Mouse (Mus musculus) left cerebral cortex, adult 9 months (tissue): Measurements from ENCODE around the gene Dmwd.
"Not testable (repeated sequence)": the region's sequence is repeated elsewhere in the genome, so short reads cannot be mapped to it uniquely, and the experiment has no call there.

Experiments used
- DNase-seq, 2 experiments: peaks; one replicate each; pipeline ENCODE4 v3.0.0; 2022; ENCODE audit warnings: low spot score in 2 of 2

The Dmwd gene

DNA sequence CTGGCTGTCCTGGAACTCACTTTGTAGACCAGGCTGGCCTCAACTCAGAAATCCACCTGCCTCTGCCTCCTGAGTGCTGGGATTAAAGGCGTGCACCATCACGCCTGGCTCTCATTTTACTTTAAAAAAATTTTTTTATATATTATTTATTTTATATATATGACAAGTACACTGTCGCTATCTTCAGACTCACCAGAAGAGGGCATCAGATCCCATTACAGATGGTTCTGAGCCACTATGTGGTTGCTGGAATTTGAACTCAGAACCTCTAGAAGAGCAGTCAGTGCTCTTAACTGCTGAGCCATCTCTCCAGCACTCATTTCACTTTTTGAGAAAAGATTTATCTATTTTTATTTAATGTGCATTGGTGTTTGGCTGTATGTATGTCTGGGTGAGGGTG lies 5.0 kb upstream of the Dmwd start:
- not testable (repeated sequence) for DNase-seq

DNA sequence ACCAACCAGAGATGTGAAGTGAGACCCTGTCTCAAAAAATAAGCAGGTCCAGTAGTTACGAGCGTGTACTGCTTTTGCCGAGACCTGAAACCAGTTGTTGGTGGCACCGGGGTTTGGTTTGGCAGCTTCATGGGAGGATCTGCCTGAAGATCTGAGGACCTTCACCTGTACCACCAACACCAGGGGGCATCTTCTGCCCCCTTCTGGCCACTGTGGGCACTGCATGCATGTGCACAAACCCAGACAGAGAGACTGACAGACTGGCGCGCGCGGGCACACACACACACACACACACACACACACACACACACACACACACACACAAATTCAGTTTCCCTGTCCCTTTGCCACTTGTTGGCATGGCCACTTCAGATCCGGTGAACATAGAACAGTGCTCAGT lies 2.5 kb upstream of the Dmwd start:
- no peak for DNase-seq

DNA sequence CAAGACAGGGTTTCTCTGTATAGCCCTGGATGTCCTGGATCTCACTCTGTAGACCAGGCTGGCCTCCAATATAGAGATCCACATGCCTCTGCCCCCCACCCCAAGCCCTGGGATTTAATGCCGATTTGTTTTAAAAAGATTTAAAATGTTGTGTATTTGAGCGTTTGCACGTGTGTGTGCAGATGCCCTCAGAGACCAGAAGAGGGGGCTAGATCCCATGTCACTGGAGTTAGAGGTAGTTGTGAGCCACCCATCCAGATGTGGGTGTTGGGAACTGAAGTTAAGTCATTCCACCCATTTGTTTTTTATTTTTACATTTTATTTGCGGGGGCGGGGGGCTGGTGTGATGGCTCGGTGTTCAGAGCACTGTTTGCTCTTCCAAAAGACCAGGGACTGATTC lies 1.5 kb upstream of the Dmwd start:
- no peak for DNase-seq

DNA sequence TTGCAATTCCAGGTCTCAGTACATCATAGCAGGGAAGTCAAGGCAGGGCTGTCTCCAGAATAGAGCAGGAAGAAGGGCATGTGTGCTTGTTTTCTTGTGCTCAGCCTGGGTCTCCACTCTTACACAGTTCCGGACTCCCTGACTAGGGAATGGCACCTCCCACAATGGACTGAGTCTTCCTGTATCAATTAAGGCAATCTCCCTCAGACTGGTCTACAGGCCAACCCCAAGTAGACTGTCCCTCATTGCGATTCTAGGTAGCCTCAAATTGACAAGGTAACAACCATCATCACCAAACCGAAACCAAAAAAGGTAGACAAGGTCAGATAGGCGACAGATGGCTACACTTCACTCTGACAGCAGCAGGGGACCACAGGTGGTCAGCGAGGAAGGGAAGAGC lies 796 bp upstream of the Dmwd start:
- DNase-seq: no peak

DNA sequence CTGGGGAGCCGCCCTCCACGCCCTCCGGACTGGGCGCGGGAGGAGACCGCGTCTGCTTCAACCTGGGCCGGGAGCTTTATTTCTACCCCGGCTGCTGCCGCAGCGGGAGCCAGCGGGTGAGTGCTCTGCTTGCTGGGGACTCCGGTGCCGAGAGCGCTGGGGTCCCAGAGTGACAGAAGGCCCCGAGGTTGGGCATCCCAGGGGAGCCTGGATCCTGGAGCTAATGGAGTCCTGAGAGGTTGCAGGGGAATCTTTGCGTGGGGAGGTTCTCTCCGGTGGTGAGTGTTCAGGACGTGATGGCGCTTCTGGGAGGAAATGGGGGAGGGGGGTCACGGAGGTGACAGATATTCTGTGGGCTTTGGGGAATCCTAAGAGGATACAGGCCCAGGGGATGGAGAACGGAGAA lies 562 bp downstream of the Dmwd start:
- no peak for DNase-seq

DNA sequence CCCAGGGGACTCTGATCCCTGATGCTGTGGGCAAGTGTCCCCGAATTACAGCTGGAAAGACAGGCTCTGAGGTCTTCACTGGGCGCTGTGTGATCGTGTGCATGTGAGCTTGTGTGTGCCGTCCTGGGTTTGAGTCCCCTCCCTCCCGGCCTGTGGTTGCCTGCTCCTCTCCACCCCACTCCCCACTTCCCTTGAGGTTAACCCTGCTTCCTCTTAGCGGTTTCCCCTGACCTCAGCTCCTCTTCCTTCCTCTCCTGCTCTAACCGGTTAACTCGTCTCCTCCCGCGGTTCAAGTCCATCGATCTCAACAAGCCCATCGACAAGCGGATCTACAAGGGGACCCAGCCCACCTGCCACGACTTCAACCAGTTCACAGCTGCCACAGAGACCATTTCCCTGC lies 1.7 kb downstream of the Dmwd start:
- DNase-seq: no peak

DNA sequence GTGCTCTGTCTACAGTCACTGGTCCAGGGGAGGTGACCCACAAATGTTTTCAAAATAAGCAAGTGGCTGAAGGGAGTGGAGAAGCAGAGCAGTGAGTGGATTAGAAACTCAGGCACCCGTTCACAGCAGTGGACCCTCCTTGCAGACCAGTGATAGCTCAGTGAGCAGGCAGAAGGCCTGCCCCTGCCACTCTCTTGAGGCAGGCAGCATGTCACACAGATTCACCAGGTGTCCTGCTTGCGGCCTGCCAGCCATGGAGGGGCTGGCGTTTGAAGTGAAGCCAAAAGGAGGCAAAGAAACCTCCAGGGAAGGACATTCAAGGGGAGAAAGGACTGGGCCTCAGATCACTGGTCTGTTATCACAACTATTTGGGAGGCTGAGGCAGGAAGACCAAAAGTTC lies 2.7 kb downstream of the Dmwd start:
- no peak for DNase-seq

DNA sequence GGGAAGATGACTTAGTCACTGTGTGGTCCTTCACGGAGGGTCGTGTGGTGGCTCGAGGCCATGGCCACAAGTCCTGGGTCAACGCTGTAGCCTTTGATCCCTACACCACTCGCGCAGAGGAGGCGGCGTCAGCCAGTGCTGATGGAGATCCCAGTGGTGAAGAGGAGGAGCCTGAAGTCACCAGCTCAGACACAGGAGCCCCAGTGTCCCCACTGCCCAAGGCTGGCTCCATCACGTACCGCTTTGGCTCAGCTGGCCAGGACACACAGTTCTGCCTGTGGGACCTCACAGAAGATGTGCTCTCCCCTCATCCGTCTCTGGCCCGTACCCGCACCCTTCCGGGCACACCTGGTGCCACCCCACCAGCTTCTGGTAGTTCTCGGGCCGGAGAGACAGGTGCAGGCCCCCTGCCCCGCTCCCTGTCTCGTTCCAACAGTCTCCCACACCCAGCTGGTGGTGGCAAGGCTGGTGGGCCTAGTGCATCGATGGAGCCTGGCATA lies 4.5 kb downstream of the Dmwd start:
- no peak for DNase-seq

DNA sequence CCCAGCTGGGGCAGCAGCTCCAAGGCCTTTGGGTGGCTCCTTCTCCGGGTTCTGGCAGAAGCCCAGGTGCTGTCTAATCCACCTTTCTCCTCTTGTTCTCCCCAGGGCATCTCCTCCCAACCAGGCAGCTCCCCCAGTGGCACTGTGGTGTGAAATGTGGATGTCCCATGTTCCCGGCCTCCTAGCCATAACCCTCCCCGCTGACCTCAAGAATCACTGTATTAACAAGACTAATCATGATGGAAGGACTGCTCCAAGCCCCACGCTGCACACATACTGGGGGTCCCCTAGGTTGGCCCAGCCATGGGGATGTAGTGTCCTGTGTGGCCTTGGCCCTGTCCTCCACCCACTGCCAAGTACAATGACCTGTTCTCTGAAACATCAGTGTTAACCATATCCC lies 6.1 kb downstream of the Dmwd start:
- DNase-seq: no peak

DNA sequence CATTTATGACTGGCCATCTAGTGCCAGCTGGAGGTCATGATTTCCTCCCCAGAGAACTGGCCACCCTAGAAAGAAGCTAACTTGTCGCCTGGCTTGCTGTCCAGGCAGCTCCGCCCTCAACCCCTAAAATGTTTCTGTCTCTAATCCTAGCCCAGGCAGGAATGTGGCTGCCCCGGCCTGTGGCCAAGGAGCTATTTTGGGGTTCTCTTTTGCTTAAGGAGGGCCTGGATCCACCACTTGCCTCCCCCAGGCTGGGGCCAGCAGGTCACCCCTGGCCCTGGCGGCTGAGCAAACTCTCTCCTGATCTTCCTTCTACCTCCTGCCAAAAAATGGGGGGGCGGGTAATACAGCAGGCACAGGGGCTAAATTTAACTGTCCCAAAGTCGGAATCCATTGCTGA lies 7.1 kb downstream of the Dmwd start:
- DNase-seq: no peak

DNA sequence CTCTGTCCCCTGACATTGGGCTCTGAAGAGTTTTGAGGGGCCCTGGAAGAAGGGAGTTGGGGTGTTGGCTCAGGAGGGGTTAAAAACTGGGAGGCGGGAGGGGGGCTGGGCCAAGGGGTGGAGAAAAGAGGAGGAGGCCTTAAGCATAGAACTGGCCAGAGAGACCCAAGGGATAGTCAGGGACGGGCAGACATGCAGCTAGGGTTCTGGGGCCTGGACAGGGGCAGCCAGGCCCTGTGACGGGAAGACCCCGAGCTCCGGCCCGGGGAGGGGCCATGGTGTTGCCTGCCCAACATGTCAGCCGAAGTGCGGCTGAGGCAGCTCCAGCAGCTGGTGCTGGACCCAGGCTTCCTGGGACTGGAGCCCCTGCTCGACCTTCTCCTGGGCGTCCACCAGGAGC lies 7.7 kb downstream of the Dmwd start, which contains the start of gene Dmpk:
Dmpk (plus strand) TSS at position 149 of the 400 bp plus-strand sequence.
- DNase-seq: no peak

DNA sequence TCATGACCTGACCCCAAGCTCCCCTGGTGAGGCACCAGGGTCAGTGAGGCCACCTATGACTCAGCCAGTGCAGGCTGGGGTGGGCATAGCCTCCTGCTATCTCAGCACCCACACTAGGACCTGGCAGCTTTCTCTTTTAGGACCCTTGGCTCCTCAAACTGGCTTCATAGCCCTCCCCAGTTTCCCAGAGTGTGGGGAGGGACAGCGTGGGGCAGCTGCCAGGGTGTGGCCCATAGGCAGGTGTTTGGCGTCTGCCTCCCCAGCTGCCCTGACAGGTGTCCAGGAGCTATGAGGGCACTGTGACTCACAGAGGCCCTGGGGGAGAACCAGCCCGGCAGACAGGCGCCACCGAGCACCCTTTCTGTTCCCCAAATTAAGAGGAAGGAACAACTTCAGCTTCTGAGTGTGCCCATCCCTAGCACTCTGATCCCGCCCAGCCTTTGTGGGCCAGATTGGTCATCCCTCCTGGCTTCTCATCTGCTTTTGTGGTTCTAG lies 8.3 kb downstream of the Dmwd start:
- no peak for DNase-seq

DNA sequence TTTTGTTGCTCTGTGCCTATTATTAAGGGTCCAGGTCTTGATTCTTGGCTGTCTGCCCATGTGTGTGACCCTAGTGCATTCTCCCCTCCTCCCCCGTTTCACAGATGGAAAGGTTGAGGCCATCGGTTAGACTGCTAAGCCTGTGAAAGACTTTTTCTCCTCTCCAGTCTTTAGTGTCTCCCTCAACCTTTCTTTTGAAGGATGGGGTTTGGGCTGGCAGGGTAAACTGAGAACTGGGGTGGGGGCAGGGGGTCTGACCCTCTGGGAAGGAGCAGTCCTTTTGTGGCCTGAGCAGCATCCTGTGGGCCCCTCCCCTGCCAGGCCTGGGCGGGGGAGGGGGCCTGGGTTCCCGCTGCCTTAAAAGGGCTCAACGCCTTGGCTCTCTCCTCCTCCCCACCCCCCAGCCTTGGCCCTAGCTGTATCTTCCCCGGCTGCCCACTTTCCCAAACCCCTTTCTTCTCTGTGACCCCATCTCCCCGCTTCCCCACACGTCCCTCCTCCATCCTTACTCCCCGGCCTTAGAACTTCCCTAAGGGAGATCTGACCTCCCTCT lies 9.0 kb downstream of the Dmwd start:
- DNase-seq: no peak

DNA sequence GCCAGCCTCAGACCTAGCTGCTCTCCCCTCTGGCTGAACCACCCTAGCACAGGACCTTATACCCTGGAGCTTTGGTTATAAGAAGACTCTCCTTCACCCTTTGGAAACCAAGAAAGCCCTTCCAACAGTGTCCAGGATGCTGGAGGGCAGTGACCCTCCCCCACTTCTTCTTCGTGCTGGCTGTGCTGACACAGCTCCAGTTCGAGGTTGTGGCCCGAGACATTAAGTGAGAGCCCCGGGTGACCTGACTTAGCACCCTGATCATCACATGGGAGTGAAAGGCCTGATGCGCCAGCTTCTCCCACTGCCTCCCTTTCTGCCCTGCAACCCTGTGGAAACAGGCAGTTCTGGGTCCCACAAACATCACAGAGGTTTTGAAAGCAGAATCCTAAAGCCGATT lies 9.5 kb downstream of the Dmwd start:
- no peak for DNase-seq

DNA sequence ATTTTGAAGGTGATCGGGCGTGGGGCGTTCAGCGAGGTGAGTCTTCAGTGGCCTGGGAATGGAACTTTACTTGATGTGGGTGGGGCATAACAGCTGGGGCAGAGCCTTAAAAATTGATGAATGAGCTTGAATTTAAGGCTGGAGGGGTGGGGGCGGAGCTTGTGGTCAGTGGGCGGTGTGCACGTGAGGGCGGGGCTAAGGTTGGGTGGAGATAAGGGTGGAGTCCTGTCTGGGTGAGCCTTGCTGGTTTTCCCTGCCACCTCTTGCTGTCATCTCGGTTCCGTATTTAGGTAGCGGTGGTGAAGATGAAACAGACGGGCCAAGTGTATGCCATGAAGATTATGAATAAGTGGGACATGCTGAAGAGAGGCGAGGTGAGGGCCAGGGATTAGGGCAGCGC lies 10.0 kb downstream of the Dmwd start:
- DNase-seq: no peak

DNA sequence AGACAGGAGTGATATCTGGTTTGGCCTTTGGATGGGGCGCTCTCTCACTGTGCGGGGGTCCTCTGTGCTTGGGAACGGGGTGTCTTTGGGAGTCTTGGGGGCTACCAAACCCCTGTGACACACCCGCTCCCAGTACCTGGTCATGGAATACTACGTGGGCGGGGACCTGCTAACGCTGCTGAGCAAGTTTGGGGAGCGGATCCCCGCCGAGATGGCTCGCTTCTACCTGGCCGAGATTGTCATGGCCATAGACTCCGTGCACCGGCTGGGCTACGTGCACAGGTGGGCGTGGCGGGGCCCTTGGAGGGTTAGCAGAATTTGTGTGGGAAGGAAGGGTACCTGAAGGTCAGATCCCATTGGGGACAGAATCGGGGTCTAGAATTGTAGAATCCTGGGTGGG lies 10.7 kb downstream of the Dmwd start:
- DNase-seq: no peak

DNA sequence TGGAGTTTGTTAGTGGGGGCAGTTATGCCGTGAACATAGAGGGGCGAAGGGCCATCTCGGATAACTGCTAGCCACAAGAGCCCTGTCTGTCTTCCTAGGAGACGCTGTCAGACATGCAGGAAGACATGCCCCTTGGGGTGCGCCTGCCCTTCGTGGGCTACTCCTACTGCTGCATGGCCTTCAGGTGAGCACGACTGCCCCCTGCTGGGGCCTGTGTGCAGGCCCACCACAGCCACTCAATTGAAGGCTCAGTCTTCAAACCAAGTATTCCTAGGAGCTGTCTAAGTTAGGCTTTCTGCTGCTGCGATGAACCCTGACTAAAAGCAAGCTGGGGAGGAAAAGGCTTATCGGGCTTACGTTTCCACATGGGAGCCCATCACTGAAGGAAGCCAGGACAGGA lies 12.8 kb downstream of the Dmwd start:
- DNase-seq: peak in 1 of 2 experiments; percentile 50

DNA sequence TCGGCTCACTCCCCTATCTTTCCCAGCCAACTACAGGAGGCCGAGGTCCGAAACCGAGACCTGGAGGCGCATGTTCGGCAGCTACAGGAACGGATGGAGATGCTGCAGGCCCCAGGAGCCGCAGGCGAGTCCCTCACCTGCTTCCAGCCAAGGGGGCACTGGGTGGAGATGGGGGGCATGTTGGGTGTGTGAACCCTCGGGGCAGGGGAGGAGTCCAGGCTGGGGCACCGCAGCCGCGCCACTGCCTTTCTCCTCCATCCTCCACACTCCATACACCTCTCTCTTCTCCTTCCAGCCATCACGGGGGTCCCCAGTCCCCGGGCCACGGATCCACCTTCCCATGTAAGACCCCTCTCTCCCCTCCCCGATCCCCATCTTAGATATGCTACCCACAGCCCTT lies 15.9 kb downstream of the Dmwd start:
- no peak for DNase-seq

DNA sequence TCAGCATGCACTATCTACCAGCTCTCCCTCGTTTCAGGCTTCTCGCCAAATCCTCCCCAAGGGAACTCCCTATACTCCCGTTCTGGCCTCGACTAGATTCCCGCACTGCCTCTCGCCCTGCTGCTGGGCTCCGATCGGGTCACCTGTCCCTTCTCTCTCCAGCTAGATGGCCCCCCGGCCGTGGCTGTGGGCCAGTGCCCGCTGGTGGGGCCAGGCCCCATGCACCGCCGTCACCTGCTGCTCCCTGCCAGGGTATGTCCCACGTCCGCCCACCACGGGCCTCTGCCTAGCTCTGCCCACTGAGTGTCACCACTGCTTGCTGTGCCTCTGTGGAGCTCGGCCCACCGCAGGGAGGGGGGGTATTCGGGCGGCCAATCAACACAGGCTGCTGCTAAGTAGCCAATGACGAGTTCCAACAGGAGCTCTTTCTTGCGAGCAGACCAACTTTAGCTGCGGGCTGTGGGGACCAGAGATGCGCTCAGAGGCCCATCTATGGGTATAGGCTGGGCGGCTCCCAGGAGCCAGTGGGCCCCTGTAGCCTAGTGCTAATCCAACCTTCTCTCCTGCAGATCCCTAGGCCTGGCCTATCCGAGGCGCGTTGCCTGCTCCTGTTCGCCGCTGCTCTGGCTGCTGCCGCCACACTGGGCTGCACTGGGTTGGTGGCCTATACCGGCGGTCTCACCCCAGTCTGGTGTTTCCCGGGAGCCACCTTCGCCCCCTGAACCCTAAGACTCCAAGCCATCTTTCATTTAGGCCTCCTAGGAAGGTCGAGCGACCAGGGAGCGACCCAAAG lies 16.6 kb downstream of the Dmwd start:
- no peak for DNase-seq

DNA sequence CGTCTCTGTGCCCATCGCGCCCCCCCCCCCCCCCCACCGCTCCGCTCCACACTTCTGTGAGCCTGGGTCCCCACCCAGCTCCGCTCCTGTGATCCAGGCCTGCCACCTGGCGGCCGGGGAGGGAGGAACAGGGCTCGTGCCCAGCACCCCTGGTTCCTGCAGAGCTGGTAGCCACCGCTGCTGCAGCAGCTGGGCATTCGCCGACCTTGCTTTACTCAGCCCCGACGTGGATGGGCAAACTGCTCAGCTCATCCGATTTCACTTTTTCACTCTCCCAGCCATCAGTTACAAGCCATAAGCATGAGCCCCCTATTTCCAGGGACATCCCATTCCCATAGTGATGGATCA lies 17.1 kb downstream of the Dmwd start:
- DNase-seq: peak in 1 of 2 experiments; percentile 65

DNA sequence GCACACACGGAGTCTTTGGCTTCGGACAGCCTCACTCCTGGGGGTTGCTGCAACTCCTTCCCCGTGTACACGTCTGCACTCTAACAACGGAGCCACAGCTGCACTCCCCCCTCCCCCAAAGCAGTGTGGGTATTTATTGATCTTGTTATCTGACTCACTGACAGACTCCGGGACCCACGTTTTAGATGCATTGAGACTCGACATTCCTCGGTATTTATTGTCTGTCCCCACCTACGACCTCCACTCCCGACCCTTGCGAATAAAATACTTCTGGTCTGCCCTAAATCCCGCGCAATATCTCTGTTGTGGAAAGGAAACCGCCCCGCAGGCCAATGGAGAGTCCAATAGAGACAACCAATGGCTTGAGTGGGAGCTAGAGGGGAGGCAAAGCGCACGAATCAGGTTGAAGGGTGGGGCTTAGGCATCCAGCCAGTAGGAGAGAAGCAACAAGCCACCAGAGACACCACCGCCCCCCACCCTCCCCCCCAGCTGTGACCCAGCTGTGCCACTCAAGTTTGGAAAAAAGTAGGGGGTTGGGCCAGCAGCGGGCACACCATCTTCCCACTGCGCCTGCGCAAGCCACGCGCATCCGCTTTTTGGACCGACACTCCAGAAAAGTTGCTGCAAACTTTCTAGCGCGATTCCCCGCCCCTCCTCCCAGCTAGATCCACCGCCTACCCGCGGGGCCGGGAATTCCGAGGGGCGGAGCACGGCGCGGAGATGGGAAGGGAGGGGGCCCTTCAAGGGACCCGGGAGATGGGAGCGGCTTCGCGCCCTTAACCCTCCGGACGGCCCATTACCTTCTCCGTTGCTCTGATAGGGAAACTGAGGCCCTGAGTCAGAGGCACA lies 17.7 kb downstream of the Dmwd start:
- peak; percentile 59 to 76 for DNase-seq

DNA sequence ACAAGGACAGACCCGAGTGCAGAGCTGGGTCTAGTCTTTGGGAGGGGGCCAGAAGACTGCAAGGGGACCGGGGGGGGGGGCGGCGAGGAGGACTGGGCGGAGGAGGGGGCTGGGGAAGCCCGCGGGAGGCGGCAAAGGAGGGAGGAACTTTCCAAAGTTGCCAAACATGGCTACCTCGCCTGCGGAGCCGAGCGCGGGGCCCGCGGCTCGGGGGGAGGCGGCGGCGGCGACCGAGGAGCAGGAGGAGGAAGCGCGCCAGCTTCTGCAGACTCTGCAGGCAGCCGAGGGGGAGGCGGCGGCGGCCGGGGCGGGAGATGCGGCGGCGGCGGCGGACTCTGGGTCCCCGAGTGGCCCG lies 18.4 kb downstream of the Dmwd start, which contains the start of gene Six5:
Six5 (plus strand) TSS at position 124 of the 355 bp plus-strand sequence.
- no peak for DNase-seq
